Mouse (Mus musculus) T-cell, adult 66 days (primary cell): Measurements from ENCODE around the gene Ifi202b. TPM values are rescaled to one million over a fixed set of nuclear protein-coding genes. Genes with fewer than 3 reads are reported as not detected.

Experiments
- total RNA-seq, 2 experiments: library from RNA; stranded (reverse); gene quantifications; 3 replicates in 1 of 2; 4 replicates in 1 of 2; pipeline ENCODE4 v1.2.4; 2023

The Ifi202b gene
- not detected for total RNA-seq

GRCm38 (mm10) chr1:173982694-173983305 is at the start of gene Ifi202b:
Gene Ifi202b (minus strand): TSS chr1:173982744.

GRCm38 (mm10) chr1:174031698-174032097 is 49.2 kb upstream of the Ifi202b start, which contains the start of gene Ifi205:
Gene Ifi205 (minus strand): TSS chr1:174031810.

GRCm38 (mm10) chr1:173941924-173942779 is 40.4 kb downstream of the Ifi202b start, which contains the start of the genes Mndal and Ifi203:
Gene Mndal (minus strand): TSS chr1:173942491.
Gene Ifi203 (minus strand): TSS chr1:173942672.

Other genes with a start within 250 kb of the Ifi202b start
- 1 to 10 TPM; 1.2 TPM for gene Ifi207, start 241.0 kb downstream of the Ifi202b start, total RNA-seq
- gene Ifi204, start 215.8 kb downstream of the Ifi202b start, total RNA-seq = 1 to 10 TPM; 8.2 to 8.3 TPM
- under 1 TPM in 1 of 2 experiments, not detected in 1; 0.47 TPM for gene Ifi211, start 69.7 kb downstream of the Ifi202b start, total RNA-seq
- gene Mndal, start 40.3 kb downstream of the Ifi202b start, total RNA-seq = 100 to 1,000 TPM; 244 to 315 TPM
- gene Ifi203, start 40.1 kb downstream of the Ifi202b start, total RNA-seq = 100 to 1,000 TPM; 185 to 212 TPM
- gene Ifi205, start 49.1 kb upstream of the Ifi202b start, total RNA-seq = 1 to 10 TPM; 3.6 to 5.8 TPM
- not detected for gene Olfr433, start 58.0 kb upstream of the Ifi202b start, total RNA-seq
- gene Olfr432, start 66.5 kb upstream of the Ifi202b start, total RNA-seq = not detected
- not detected for gene Olfr430, start 83.9 kb upstream of the Ifi202b start, total RNA-seq
- gene Olfr429, start 101.6 kb upstream of the Ifi202b start, total RNA-seq = not detected
- not detected for gene Olfr427, start 114.1 kb upstream of the Ifi202b start, total RNA-seq
- not detected for gene Olfr231, start 138.4 kb upstream of the Ifi202b start, total RNA-seq
- gene Olfr424, start 148.8 kb upstream of the Ifi202b start, total RNA-seq = not detected
- gene Olfr420, start 172.9 kb upstream of the Ifi202b start, total RNA-seq = not detected
- under 1 TPM in 1 of 2 experiments, not detected in 1; 0.12 TPM for gene Spta1, start 190.0 kb upstream of the Ifi202b start, total RNA-seq